8 mouse cellular contexts compared by ENCODE assay signal in the genomic region with DNA sequence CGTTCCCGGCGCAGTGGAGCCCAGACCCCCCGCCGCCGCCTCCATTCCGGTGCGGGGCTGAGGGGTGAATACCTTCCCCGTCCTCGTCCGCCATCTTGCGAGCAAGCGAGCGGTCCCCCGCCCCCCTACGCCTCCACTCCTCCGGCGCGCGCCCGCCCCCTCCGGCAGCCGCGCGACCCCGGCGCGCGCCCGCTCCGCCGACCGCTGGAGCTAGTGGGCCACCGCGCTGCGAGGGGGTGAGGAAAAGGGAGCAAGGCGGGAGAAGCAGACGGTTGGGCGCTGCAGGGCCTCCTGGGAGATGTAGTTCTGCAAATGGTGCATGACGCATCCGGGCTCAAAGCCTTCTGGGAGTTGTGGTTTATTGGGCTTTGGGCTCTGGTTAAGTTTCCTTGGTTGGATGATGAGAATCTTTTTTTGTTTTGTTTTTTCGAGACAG. TPM values are rescaled to one million over a fixed set of nuclear protein-coding genes. Genes with fewer than 3 reads are reported as not detected.
DNase-seq lines count a peak whose midpoint lies in the region; ATAC-seq and TF ChIP-seq lines count a peak whose summit lies in the region.

Snx27 (minus strand) TSS at position 261 of the 436 bp plus-strand sequence.

- H3K9ac ChIP-seq in embryonic facial prominence, embryonic 13.5 days: peak within 1 kb of the TSS; percentile 93
- H3K9ac ChIP-seq in limb, embryonic 14.5 days (ENCODE audit: low read depth, low read length, severe bottlenecking): peak within 1 kb of the TSS; percentile 89
- H3K9ac ChIP-seq in midbrain, postnatal 0 days (replicated peaks; ENCODE audit: low read length, poor library complexity, severe bottlenecking): peak within 1 kb of the TSS; percentile 91

- H3K4me2 ChIP-seq in embryonic facial prominence, embryonic 13.5 days: peak within 1 kb of the TSS; percentile 85
- H3K4me2 ChIP-seq in limb, embryonic 14.5 days (replicated peaks; ENCODE audit: low read depth, low read length, severe bottlenecking): peak within 1 kb of the TSS; percentile 85
- peak within 1 kb of the TSS; percentile 80 for H3K4me2 ChIP-seq in midbrain, postnatal 0 days (ENCODE audit: low read depth, low read length, poor library complexity, severe bottlenecking)

- H3K27ac ChIP-seq in embryonic facial prominence, embryonic 13.5 days: peak within 1 kb of the TSS; percentile 89
- H3K27ac ChIP-seq in limb, embryonic 14.5 days (replicated peaks; ENCODE audit: low read depth, low read length): peak within 1 kb of the TSS; percentile 85
- peak within 1 kb of the TSS; percentile 94 for H3K27ac ChIP-seq in midbrain, postnatal 0 days (ENCODE audit: low read depth, low read length)

- H3K9me3 ChIP-seq in embryonic facial prominence, embryonic 13.5 days: no peaks in the 10 kb centered on the region
- no peaks in the 10 kb centered on the region for H3K9me3 ChIP-seq in limb, embryonic 14.5 days (ENCODE audit: control insufficient read depth, low read length)
- no peaks in the 10 kb centered on the region for H3K9me3 ChIP-seq in midbrain, postnatal 0 days (ENCODE audit: low read length)

- peak; percentile 97 for ATAC-seq in embryonic facial prominence, embryonic 13.5 days (ENCODE audit: insufficient number of reproducible peaks, insufficient read depth, low FRiP score, low TSS enrichment, low read depth)
- ATAC-seq in limb, embryonic 14.5 days (ENCODE audit: low FRiP score, low read depth): peak; percentile 97
- ATAC-seq in midbrain, postnatal 0 days (ENCODE audit: low FRiP score): peak; percentile 98

- H3K27me3 ChIP-seq in embryonic facial prominence, embryonic 13.5 days: no peaks in the 10 kb centered on the region
- H3K27me3 ChIP-seq in limb, embryonic 14.5 days (ENCODE audit: control insufficient read depth, insufficient read depth, low read length): no peaks in the 10 kb centered on the region
- H3K27me3 ChIP-seq in midbrain, postnatal 0 days (ENCODE audit: insufficient read depth, low read length): no peaks in the 10 kb centered on the region

- peak within 1 kb of the TSS; percentile 87 for H3K4me3 ChIP-seq in embryonic facial prominence, embryonic 13.5 days
- peak within 1 kb of the TSS; percentile 89 for H3K4me3 ChIP-seq in limb, embryonic 14.5 days (replicated peaks; ENCODE audit: low read length)
- H3K4me3 ChIP-seq in midbrain, postnatal 0 days (ENCODE audit: low read depth, low read length): peak within 1 kb of the TSS; percentile 85

- TF ChIP-seq CTCF in midbrain, postnatal 0 days (IDR thresholded peaks at IDR 0.05): no peak

- DNase-seq in 3134 (ENCODE audit: extremely low read depth, insufficient read length, low spot score): peak; percentile 91
- peak; percentile 90 to 91 for DNase-seq in adrenal gland, postnatal 36 days
- peak; percentile 90 for DNase-seq in heart, adult 8-10 months (ENCODE audit: low spot score)
- peak; percentile 92 for DNase-seq in kidney, adult 9 months
- peak; percentile 98 for DNase-seq in limb, embryonic 14.5 days (ENCODE audit: low spot score)
- DNase-seq in midbrain, postnatal 0 days (ENCODE audit: low spot score): peak; percentile 98
- DNase-seq in spleen, postnatal 14 days (ENCODE audit: low spot score in 2 of 2): peak; percentile 59 to 71

- H3K36me3 ChIP-seq in embryonic facial prominence, embryonic 13.5 days: no peaks in the 10 kb centered on the region
- H3K36me3 ChIP-seq in limb, embryonic 14.5 days (ENCODE audit: control insufficient read depth, insufficient read depth, low read length): no peaks in the 10 kb centered on the region
- H3K36me3 ChIP-seq in midbrain, postnatal 0 days (ENCODE audit: insufficient read depth, low read length): no peaks in the 10 kb centered on the region

- peak; percentile 44; the same call in 1 of the 2 replicates for TF ChIP-seq POLR2A in limb, embryonic 14.5 days (IDR thresholded peaks at IDR 0.05; ENCODE audit: borderline replicate concordance, extremely low read depth, insufficient read depth, insufficient read length)

- H3K4me1 ChIP-seq in embryonic facial prominence, embryonic 13.5 days: peaks cover 20% of the 10 kb centered on the region
- H3K4me1 ChIP-seq in limb, embryonic 14.5 days (ENCODE audit: control insufficient read depth, insufficient read depth, low read length): peaks cover 12% of the 10 kb centered on the region
- H3K4me1 ChIP-seq in midbrain, postnatal 0 days (ENCODE audit: insufficient read depth, low read length): peaks cover 14% of the 10 kb centered on the region

- 1% methylated on average over 42 of the region's 42 CpGs for WGBS in embryonic facial prominence, embryonic 13.5 days
- under 1% methylated on average over 23 of the region's 42 CpGs for WGBS in limb, embryonic 14.5 days
- WGBS in midbrain, postnatal 0 days: under 1% methylated on average over 42 of the region's 42 CpGs

RNA-seq across cellular contexts. Expression of gene Snx27, which starts in this region (rescaled TPM):
- 10 to 100 TPM; 44.6 to 45.2 TPM for total RNA-seq in adrenal gland, postnatal 36 days (2021)
- 53.5 and 60.0 TPM in 2 replicates for polyA plus RNA-seq in embryonic facial prominence, embryonic 13.5 days (2015; fragmentation: Nextera tagmentation; extraction: Ambion mirVana)
- 10 to 100 TPM; 24.8 to 29.0 (median 27.0) TPM for total RNA-seq in heart, adult 8-10 months (2022)
- polyA plus RNA-seq in limb, embryonic 14.5 days (2012; rRNA removed): 22.5 and 24.3 TPM in 2 replicates
- polyA plus RNA-seq in limb, embryonic 14.5 days (2014; fragmentation: Nextera tagmentation; extraction: Ambion mirVana): 37.2 and 43.0 TPM in 2 replicates
- total RNA-seq in midbrain, postnatal 0 days (2014; rRNA removed): 67.9 and 87.7 TPM in 2 replicates
- polyA plus RNA-seq in midbrain, postnatal 0 days (2015; fragmentation: Nextera tagmentation; extraction: Ambion mirVana): 81.7 and 84.4 TPM in 2 replicates

Comparison
In these comparisons a context has a peak if more than half of its experiments do, and no peak if none do; other contexts are left out.
1. Peak in every context shown above with its lines: DNase-seq, ATAC-seq, H3K4me3 ChIP-seq and H3K27ac ChIP-seq.